Mouse (Mus musculus): ENCODE data around the gene Ece1. TPM values are rescaled to one million over a fixed set of nuclear protein-coding genes. Genes with fewer than 3 reads are reported as not detected.

Gene Ece1
- polyA plus RNA-seq, 1 experiment from 2014 or later = 28.6 TPM

DNA sequence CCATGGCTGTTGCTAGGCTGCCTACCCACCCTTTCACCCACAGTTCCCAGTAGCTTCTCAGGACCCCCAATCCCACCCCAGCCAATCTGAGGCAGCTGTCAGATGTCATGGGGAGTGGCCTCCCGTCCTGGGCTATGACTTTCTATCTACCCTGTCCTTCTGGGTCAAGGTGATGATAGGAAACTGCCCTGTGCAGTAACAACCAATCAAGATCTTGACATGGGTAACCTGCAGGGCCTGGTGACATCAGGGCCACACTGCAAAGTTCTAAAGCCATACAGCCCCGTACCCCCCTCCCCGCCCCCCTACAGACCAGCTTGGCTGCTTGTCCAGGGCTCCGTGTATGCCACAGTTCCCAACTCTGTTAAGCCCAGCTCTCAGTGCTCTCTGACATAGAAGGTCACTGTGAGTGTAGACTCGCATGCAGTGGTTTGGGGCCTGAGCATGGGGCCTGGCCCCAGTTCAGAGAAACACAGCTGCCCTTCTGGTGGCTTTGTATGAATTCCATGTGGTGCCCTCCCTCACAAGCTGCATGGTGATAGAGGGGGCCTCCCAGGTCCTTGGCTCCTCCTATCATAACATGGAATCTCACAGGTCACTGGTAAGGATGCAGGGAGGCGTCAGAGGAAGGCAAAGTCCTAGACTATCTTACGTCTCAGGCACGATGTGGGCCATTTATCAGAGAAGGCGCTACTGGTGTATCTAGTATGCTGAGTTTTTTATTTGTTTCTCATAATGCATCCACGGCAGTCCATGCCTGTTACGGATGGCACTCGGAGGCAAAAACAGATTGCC, 65.9 kb downstream of the Ece1 start:
- Histone ChIP-seq H3K27ac (peak overlapping the region; percentile 22; the same call in 1 of the 2 replicates), H3K36me3 (replicated peaks) (peaks cover 47% of the 10 kb centered on the region), H3K27me3 (ENCODE audit: poor library complexity, severe bottlenecking) (peaks cover 59% of the 10 kb centered on the region), H3K4me3 (no peak overlapping the region), H3K4me1 (peaks cover 56% of the 10 kb centered on the region), H3K9me3 (no peaks in the 10 kb centered on the region)
- WGBS = 89% methylated on average over 12 of the region's 12 CpGs
- DNase-seq (ENCODE audit: extremely low spot score, low spot score) = no peak

DNA sequence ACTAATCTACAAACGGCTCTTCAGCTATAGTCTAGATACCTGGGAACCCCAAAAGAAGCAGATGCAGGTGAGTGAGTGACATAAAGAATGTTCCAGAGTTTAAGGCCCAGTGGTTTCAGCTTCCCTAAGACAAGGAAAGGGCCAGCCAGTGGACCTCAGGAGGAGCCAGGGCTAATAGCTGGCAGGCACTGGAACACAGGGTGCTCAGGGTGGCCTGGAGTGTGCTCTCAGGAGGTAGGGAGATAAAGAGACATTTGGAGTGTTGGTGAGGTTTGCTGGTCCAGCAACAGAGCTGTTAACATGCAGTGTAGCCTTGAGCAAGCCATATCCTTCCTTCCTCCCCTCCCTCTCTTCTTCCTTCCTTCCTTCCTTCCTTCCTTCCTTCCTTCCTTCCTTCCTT, 66.8 kb downstream of the Ece1 start:
- peaks cover 59% of the 10 kb centered on the region for H3K27me3 ChIP-seq (ENCODE audit: poor library complexity, severe bottlenecking)
- WGBS = 86% methylated on average over 1 of the region's 1 CpGs
- no peak overlapping the region for H3K4me3 ChIP-seq
- H3K9me3 ChIP-seq = no peaks in the 10 kb centered on the region
- H3K4me1 ChIP-seq = peaks cover 56% of the 10 kb centered on the region
- peaks cover 39% of the 10 kb centered on the region for H3K36me3 ChIP-seq (replicated peaks)
- peak overlapping the region; percentile 64; the same call in 1 of the 2 replicates for H3K27ac ChIP-seq
- no peak for DNase-seq (ENCODE audit: extremely low spot score, low spot score)

- H3K27me3 ChIP-seq (ENCODE audit: poor library complexity, severe bottlenecking) = peaks cover 59% of the 10 kb centered on the region
- peaks cover 42% of the 10 kb centered on the region for H3K36me3 ChIP-seq (replicated peaks)
- 79% methylated on average over 15 of the region's 15 CpGs for WGBS
- H3K4me1 ChIP-seq = peaks cover 56% of the 10 kb centered on the region
- peak overlapping the region; percentile 64 for H3K27ac ChIP-seq
- DNase-seq (ENCODE audit: extremely low spot score, low spot score) = no peak
- no peak overlapping the region for H3K4me3 ChIP-seq
- H3K9me3 ChIP-seq = 0 out of 2 replicates have a peak, but pooled peaks cover 4% of the 10 kb centered on the region
Measured at GRCm38 (mm10) chr4:137929341-137930016, 67.4 kb downstream of the Ece1 start.

DNA sequence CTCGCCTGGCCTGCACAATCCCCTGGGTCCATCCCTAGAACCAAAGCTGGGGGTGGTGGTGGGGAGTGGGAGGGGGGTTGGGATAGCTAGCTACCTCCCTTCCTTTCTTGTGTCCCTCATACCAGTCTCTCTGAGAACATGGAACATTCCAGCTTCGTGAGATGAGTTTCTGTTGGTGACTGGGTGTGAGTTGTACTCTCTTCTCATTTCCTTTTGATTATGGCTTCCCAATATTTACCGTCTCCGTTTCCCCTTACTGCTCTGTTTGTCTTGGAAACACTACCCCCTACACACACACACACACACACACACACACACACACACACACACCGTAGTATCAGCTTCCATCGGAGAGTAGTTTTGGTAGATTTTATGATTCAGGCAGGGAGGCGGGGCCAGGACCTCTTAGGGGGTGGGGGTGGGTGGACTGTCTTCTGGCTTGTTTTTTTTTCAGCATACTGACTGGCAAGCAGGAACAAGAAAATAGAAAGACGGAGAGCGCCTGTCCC, 68.5 kb downstream of the Ece1 start:
- WGBS = 33% methylated on average over 9 of the region's 9 CpGs
- Histone ChIP-seq H3K4me3 (peak overlapping the region; percentile 12), H3K36me3 (replicated peaks) (peaks cover 52% of the 10 kb centered on the region), H3K4me1 (peaks cover 56% of the 10 kb centered on the region), H3K27ac (peak overlapping the region; percentile 88), H3K27me3 (ENCODE audit: poor library complexity, severe bottlenecking) (peaks cover 65% of the 10 kb centered on the region), H3K9me3 (0 out of 2 replicates have a peak, but pooled peaks cover 6% of the 10 kb centered on the region)
- no peak for DNase-seq (ENCODE audit: extremely low spot score, low spot score)

GRCm38 (mm10) chr4:137931009-137931757, 69.1 kb downstream of the Ece1 start:
- Histone ChIP-seq H3K36me3 (replicated peaks) (peaks cover 55% of the 10 kb centered on the region), H3K4me3 (peak overlapping the region; percentile 12), H3K4me1 (peaks cover 56% of the 10 kb centered on the region), H3K27me3 (ENCODE audit: poor library complexity, severe bottlenecking) (peaks cover 62% of the 10 kb centered on the region), H3K9me3 (0 out of 2 replicates have a peak, but pooled peaks cover 6% of the 10 kb centered on the region), H3K27ac (peak overlapping the region; percentile 88)
- 30% methylated on average over 18 of the region's 18 CpGs for WGBS
- DNase-seq (ENCODE audit: extremely low spot score, low spot score) = peak; percentile 85

DNA sequence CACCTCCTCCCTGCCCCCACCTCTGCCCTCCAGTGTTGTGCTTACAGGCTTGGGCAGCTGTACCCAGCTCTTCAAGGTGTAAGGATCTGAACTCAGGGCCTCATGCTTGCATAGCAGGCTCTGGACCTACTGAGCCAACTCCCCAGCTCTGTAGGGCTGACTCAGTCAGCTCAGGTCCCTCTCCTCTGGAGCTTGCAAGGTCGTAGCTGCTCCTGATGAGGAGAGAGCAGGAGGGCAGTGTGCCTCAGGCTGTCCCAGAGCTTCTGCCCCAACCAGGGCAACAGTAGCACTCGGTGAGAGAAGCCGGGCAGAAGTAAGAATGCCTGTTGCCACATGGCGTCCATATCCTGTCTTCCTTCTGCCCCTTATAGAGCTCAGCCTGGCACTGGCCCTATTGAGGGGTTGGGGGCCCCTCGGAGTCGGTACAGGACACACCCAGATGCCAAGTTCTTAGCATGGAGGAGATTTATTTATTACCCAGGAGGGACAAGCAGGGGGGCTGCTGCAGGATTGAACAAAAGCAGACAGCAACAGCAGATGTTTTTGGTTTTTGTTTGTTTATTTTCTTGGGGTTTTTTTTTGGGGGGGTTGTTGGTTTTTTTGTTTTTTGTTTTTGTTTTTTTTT, 70.6 kb downstream of the Ece1 start:
- H3K27ac ChIP-seq = peak overlapping the region; percentile 68
- H3K27me3 ChIP-seq (ENCODE audit: poor library complexity, severe bottlenecking) = peaks cover 53% of the 10 kb centered on the region
- WGBS = 80% methylated on average over 6 of the region's 6 CpGs
- H3K36me3 ChIP-seq (replicated peaks) = peaks cover 57% of the 10 kb centered on the region
- H3K9me3 ChIP-seq = 0 out of 2 replicates have a peak, but pooled peaks cover 6% of the 10 kb centered on the region
- no peak overlapping the region for H3K4me3 ChIP-seq
- H3K4me1 ChIP-seq = peaks cover 50% of the 10 kb centered on the region
- no peak for DNase-seq (ENCODE audit: extremely low spot score, low spot score)

DNA sequence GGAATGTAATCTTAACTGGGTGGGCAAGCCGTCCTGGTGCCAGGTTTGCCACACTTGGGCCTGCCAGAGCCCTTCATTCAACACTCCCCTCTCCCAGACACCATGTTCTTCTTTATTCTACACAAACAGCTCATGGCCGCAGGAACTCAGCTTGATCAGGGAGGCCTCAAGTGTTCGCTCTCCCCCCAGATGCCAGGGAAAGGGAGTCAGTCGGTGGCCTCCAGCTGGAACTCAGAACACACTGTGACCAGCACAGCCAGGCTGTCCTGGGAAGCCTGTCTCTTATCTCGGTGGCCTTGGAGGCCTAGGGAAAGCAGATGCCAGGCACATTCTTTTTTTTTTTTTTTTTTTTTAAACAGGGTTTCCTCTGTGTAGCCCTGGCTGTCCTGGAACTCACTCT, 71.3 kb downstream of the Ece1 start:
- Histone ChIP-seq H3K27me3 (ENCODE audit: poor library complexity, severe bottlenecking) (peaks cover 48% of the 10 kb centered on the region), H3K4me1 (peaks cover 46% of the 10 kb centered on the region), H3K9me3 (0 out of 2 replicates have a peak, but pooled peaks cover 6% of the 10 kb centered on the region), H3K27ac (no peak overlapping the region), H3K36me3 (replicated peaks) (peaks cover 57% of the 10 kb centered on the region), H3K4me3 (no peak overlapping the region)
- no peak for DNase-seq (ENCODE audit: extremely low spot score, low spot score)
- WGBS = 89% methylated on average over 5 of the region's 5 CpGs

DNA sequence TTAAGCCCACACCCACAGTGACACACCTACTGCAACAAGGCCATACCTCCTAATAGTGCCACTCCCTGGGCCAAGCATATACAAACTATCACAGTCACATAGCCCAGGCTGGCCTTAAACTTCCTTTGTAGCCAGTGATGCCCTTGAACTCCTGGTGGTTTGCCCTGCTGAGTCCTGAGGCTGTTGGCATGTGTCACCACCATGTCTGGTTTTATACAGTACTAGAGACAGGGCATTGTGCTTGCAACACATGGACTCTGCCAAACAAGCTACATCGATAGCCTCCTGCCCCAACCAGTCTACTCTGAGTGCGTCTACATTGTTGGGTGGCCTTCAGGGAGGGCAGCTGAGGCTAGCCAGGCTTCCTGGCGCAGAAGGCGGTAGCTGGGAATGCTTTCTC, 74.1 kb downstream of the Ece1 start:
- H3K27ac ChIP-seq = no peak overlapping the region
- H3K27me3 ChIP-seq (ENCODE audit: poor library complexity, severe bottlenecking) = peaks cover 30% of the 10 kb centered on the region
- 97% methylated on average over 4 of the region's 4 CpGs for WGBS
- 0 out of 2 replicates have a peak, but pooled peaks cover 6% of the 10 kb centered on the region for H3K9me3 ChIP-seq
- peaks cover 73% of the 10 kb centered on the region for H3K36me3 ChIP-seq (replicated peaks)
- no peak overlapping the region for H3K4me3 ChIP-seq
- no peak for DNase-seq (ENCODE audit: extremely low spot score, low spot score)
- peaks cover 23% of the 10 kb centered on the region for H3K4me1 ChIP-seq

DNA sequence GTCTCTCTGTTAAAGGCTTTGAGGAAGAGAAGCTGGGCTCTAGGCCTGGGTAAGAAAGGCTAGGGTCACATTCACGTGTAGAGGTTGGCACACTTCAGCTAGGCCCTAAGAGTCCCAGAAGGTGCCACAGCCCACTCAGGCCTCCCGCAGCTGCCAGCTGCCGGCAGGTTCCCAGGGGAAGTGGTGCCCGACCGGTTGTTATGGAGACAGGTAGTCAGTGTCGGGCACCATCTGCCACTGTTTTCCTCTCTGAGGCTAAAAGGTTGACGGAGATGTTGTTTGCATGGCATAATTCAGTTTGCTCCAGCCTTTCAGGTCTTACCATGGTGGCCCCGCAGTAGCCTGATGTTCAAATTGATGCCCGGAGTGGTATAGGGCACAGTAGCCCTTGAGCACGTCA, 78.0 kb downstream of the Ece1 start:
- Histone ChIP-seq H3K4me3 (no peak overlapping the region), H3K27ac (no peak overlapping the region), H3K27me3 (ENCODE audit: poor library complexity, severe bottlenecking) (peaks cover 13% of the 10 kb centered on the region), H3K36me3 (replicated peaks) (peaks cover 79% of the 10 kb centered on the region), H3K9me3 (no peaks in the 10 kb centered on the region), H3K4me1 (peaks cover 25% of the 10 kb centered on the region)
- DNase-seq (ENCODE audit: extremely low spot score, low spot score) = no peak
- WGBS = 94% methylated on average over 10 of the region's 10 CpGs

DNA sequence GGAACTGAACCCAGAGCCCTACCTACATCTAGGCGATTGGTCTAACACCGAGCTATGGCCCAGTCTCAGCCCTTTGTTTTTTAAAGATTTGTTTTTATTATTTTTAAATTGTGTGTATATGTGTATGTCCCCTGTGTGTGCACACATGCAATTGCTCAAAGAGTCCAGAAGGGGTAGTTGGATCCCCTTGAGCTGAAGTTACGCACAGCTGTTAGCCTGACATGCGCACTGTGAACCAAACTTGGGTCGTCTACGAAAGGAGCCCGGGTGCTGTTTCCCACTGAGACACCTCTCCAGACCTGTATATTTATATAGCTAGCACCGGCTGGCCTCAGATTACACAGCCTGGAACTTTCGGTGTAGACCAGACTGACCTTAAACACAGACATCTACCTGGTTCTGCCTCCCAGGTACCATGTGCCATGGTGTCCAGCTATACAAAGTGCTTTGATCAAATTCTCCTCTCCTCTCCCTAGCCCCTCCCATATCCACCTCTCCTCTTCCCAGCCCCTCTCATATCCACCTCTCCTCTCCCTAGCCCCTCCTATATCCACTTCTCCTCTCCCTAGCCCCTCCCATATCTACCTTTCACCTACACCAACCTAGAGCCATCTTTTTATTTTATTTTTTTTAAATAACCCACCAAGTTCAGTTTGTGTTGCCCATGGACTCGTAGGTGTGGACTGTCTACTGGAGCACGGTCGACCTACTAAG, 79.3 kb downstream of the Ece1 start:
- Histone ChIP-seq H3K4me1 (peaks cover 25% of the 10 kb centered on the region), H3K4me3 (no peak overlapping the region), H3K27me3 (ENCODE audit: poor library complexity, severe bottlenecking) (peaks cover 7% of the 10 kb centered on the region; the same call in 1 of the 2 replicates), H3K36me3 (replicated peaks) (peaks cover 80% of the 10 kb centered on the region), H3K27ac (no peak overlapping the region), H3K9me3 (no peaks in the 10 kb centered on the region)
- WGBS = 92% methylated on average over 12 of the region's 12 CpGs
- no peak for DNase-seq (ENCODE audit: extremely low spot score, low spot score)

DNA sequence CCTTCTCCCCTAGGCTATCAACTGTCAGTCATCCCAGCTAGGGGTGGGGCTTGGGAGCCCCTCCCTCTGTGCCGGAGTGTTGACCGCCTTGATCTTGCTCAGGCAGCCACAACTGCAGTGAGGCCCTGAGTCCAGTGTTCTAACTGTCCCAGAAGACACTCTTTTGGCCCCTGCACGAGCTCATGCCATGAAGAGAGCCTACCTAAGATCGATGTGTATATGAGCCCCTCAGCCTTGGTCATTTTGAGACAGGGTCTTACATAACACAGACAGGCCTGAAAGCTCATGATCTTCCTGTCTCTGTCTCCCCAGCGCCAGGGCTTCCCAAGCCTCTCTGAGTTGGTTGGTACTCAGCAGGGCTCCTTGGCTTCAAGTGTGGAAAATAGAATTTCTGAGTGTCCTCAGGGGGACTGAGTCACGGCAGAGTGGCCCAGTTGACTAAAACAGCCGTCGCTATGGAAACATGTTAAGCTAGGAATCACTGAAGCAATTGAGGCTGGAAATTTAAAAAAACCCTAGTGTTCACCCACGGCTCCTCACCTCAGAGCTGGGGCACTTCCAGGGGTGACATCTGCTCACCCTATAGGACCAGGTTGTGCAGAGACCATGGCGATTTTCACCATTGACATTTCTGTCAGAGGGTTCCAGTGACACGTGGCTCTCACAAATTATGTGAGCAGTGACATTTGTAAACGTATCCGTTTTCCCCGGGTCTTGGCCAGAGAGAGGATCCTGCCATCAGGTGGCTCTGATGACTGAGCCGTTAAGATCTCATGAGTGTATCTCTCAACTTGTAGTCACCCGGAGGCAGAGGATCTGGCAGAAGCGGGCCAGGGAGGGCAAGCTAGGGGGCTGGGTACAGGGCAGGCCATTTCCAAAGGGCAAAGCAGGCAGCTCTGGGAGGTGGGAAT, 80.1 kb downstream of the Ece1 start:
- 0 out of 2 replicates have a peak overlapping the region, but pooled peaks have one; percentile 12 for H3K27ac ChIP-seq
- no peak for DNase-seq (ENCODE audit: extremely low spot score, low spot score)
- H3K4me1 ChIP-seq = peaks cover 25% of the 10 kb centered on the region
- H3K4me3 ChIP-seq = no peak overlapping the region
- peaks cover 79% of the 10 kb centered on the region for H3K36me3 ChIP-seq (replicated peaks)
- WGBS = 80% methylated on average over 17 of the region's 17 CpGs
- peaks cover 7% of the 10 kb centered on the region; the same call in 1 of the 2 replicates for H3K27me3 ChIP-seq (ENCODE audit: poor library complexity, severe bottlenecking)
- H3K9me3 ChIP-seq = no peaks in the 10 kb centered on the region

Measured in forebrain, embryonic 10.5 days (tissue).